Mouse (Mus musculus) midbrain, embryonic 10.5 days (tissue): ENCODE measurements at regions not wholly inside any gene's neighbourhood (a gene's known extent, or its start where the extent isn't known, plus 50 kb on each side); places are given as distances from the start of the nearest gene placed in this dataset.

Source experiments
- DNase-seq: peaks from one replicate; pipeline ENCODE4 v3.0.0-alpha.2; 2017; ENCODE audit warnings: low spot score
- H3K27ac ChIP-seq: fragments of 300-500 bp; sonication (generic); replicated peaks from 2 replicates; pipeline ENCODE4 v1.5.1; 2016; ENCODE audit warnings: mild to moderate bottlenecking
- H3K27me3 ChIP-seq: fragments of 300-500 bp; sonication (generic); 2 replicates; pipeline ENCODE4 v1.6.1; 2016; ENCODE audit warnings: low read depth, mild to moderate bottlenecking; ENCODE audit not compliant: poor library complexity, severe bottlenecking
- H3K36me3 ChIP-seq: fragments of 300-500 bp; sonication (generic); 2 replicates; pipeline ENCODE4 v1.6.1; 2016; ENCODE audit warnings: mild to moderate bottlenecking, moderate library complexity
- H3K4me1 ChIP-seq: fragments of 300-500 bp; sonication (generic); 2 replicates; pipeline ENCODE4 v1.6.1; 2016
- H3K4me3 ChIP-seq: fragments of 300-500 bp; sonication (generic); 2 replicates; pipeline ENCODE4 v1.5.1; 2016; ENCODE audit warnings: mild to moderate bottlenecking, moderate library complexity
- H3K9me3 ChIP-seq: fragments of 300-500 bp; sonication (generic); replicated peaks from 2 replicates; pipeline ENCODE4 v1.6.1; 2016; ENCODE audit warnings: mild to moderate bottlenecking
- WGBS: fragments of 180-500 bp; shearing (Covaris S2); methylation state at CpG from one replicate; pipeline ENCODE4 v1.1.7; 2016; 5-methylcytosine and 5-hydroxymethylcytosine counted together

- no peak for DNase-seq
- Histone ChIP-seq H3K27me3 (no peaks in the 10 kb centered on the region), H3K36me3 (no peaks in the 10 kb centered on the region), H3K4me3 (no peak overlapping the region), H3K9me3 (no peaks in the 10 kb centered on the region), H3K27ac (no peak overlapping the region), H3K4me1 (no peaks in the 10 kb centered on the region)
- 90% methylated on average over 4 of the region's 4 CpGs for WGBS
Measured at GRCm38 (mm10) chr6:107730294-107730693, 200.7 kb downstream of the Lrrn1 start.

DNA sequence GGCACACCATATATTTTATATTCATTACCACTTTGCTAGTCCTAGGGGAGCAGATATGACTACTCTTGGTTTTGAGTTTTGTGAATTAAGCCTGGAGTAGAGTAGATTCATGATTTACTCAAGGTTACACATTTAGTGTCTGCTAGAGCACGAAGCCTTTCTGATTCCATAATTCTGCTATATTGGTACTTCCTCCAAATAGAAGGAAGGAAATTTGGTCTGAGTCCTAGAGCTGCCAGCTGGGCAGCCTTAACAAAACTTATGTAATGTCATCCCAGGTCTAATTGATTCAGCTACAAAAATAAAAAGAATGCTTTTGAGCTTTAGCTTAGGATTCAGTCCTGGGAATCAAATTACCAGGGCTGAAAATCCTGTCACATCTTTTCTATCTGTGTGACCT, 205.2 kb downstream of the Lrrn1 start:
- no peaks in the 10 kb centered on the region for H3K36me3 ChIP-seq
- H3K4me3 ChIP-seq = no peak overlapping the region
- no peaks in the 10 kb centered on the region for H3K9me3 ChIP-seq
- 95% methylated on average over 1 of the region's 1 CpGs for WGBS
- H3K4me1 ChIP-seq = no peaks in the 10 kb centered on the region
- no peak overlapping the region for H3K27ac ChIP-seq
- DNase-seq = no peak
- no peaks in the 10 kb centered on the region for H3K27me3 ChIP-seq

GRCm38 (mm10) chr6:107749111-107749736, 219.7 kb downstream of the Lrrn1 start:
- no peaks in the 10 kb centered on the region for H3K9me3 ChIP-seq
- no peak overlapping the region for H3K4me3 ChIP-seq
- H3K27ac ChIP-seq = no peak overlapping the region
- H3K4me1 ChIP-seq = no peaks in the 10 kb centered on the region
- no peaks in the 10 kb centered on the region for H3K36me3 ChIP-seq
- 96% methylated on average over 5 of the region's 5 CpGs for WGBS
- H3K27me3 ChIP-seq = no peaks in the 10 kb centered on the region
- no peak for DNase-seq

- Histone ChIP-seq H3K9me3 (no peaks in the 10 kb centered on the region), H3K4me1 (no peaks in the 10 kb centered on the region), H3K36me3 (no peaks in the 10 kb centered on the region), H3K27me3 (no peaks in the 10 kb centered on the region), H3K27ac (no peak overlapping the region), H3K4me3 (no peak overlapping the region)
- 83% methylated on average over 2 of the region's 2 CpGs for WGBS
- DNase-seq = no peak
Measured at GRCm38 (mm10) chr6:107749794-107750193, 220.2 kb downstream of the Lrrn1 start.

DNA sequence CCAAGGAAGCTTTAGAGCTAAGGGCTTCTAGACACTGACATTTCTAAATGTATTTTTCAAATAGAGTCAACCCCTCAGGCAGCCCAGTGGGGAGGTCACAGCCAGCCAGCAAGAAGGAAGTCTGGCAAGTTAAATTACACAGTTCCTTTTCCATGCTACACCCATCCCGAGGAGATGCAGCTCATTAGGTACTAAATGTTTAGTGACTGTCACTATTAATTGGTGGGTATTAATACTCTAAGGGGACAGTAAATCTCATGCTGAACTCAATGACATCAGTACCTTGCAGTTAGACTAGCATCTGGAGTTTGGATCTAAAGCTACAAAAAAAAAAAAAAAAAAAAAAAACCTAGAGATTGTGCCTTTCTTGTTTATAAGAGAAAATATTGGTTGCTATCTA, 222.6 kb downstream of the Lrrn1 start:
- DNase-seq = no peak
- WGBS = 80% methylated on average over 1 of the region's 1 CpGs
- Histone ChIP-seq H3K36me3 (no peaks in the 10 kb centered on the region), H3K27me3 (no peaks in the 10 kb centered on the region), H3K9me3 (no peaks in the 10 kb centered on the region), H3K4me1 (no peaks in the 10 kb centered on the region), H3K4me3 (no peak overlapping the region), H3K27ac (no peak overlapping the region)

- DNase-seq = no peak
Measured at GRCm38 (mm10) chr6:107755158-107755557, 225.6 kb downstream of the Lrrn1 start.

DNA sequence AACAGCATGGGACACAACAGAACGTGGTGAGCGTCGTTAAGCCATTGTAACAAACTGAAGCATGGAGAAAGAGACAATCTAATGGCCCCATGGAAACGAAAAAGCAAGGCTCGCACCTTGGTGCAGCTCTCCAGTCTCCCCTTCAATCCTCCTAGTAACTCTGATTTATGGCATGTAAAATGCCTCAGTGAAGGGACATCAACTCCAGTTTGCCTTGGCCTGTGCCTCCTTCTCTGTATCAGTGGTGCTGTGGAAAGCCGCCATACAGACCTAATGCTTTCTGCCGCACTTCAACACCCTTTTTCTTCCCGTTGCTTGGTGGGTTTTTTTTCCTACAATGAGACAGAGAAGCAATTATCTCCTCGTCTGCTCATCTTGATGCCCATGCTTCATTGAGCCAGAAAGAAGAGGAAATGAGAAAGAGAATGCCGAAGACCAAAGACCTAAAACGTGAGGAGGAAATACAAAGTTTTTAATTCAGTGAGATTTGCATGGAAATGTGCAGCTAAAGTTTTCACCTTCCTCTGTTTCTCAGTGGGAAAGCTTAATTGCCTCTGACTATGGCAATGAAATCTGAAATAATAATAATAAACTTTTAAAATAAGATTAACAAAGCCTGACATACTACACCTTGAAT, 241.4 kb downstream of the Lrrn1 start:
- no peaks in the 10 kb centered on the region for H3K4me1 ChIP-seq
- no peaks in the 10 kb centered on the region for H3K27me3 ChIP-seq
- H3K4me3 ChIP-seq = no peak overlapping the region
- DNase-seq = no peak
- 79% methylated on average over 11 of the region's 11 CpGs for WGBS
- H3K27ac ChIP-seq = no peak overlapping the region
- no peaks in the 10 kb centered on the region for H3K9me3 ChIP-seq
- H3K36me3 ChIP-seq = no peaks in the 10 kb centered on the region

More at GRCm38 (mm10) chr6:107755158-107755557, 225.6 kb downstream of the Lrrn1 start:
- WGBS = 72% methylated on average over 2 of the region's 2 CpGs
- Histone ChIP-seq H3K4me1 (no peaks in the 10 kb centered on the region), H3K9me3 (no peaks in the 10 kb centered on the region), H3K27ac (no peak overlapping the region), H3K4me3 (no peak overlapping the region), H3K27me3 (no peaks in the 10 kb centered on the region), H3K36me3 (no peaks in the 10 kb centered on the region)

DNA sequence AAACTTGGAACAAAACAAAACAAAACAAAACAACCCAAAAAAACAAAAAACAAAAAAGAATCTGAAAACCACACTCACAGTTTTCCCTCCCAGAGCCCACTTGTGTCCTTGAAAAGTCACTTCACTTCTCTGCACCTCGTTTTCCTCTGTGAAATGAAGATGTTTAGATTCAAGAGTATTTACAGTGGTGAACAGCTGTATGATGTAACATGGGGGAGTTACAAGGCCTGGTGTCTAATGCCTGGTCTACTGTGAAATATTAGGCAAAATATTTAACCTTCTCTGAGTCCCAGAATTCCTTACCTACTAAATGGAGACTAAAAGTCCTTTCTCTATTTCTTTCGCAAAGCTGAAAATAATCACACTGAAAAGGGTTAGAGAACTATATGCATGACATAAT, 255.4 kb downstream of the Lrrn1 start:
- WGBS = 88% methylated on average over 2 of the region's 2 CpGs
- H3K27me3 ChIP-seq = no peaks in the 10 kb centered on the region

GRCm38 (mm10) chr6:107788224-107788893, 258.8 kb downstream of the Lrrn1 start:
- H3K9me3 ChIP-seq = no peaks in the 10 kb centered on the region
- no peak overlapping the region for H3K27ac ChIP-seq
- H3K27me3 ChIP-seq = no peaks in the 10 kb centered on the region
- WGBS = 86% methylated on average over 2 of the region's 2 CpGs
- H3K36me3 ChIP-seq = no peaks in the 10 kb centered on the region
- H3K4me3 ChIP-seq = no peak overlapping the region
- no peak for DNase-seq
- H3K4me1 ChIP-seq = no peaks in the 10 kb centered on the region

More for the DNA sequence above, 255.4 kb downstream of the Lrrn1 start:
- H3K4me1 ChIP-seq = no peaks in the 10 kb centered on the region
- H3K4me3 ChIP-seq = no peak overlapping the region
- no peaks in the 10 kb centered on the region for H3K9me3 ChIP-seq
- no peaks in the 10 kb centered on the region for H3K36me3 ChIP-seq
- H3K27ac ChIP-seq = no peak overlapping the region
- DNase-seq = no peak

GRCm38 (mm10) chr6:107797845-107798244, 267.0 kb upstream of the Setmar start:
- no peaks in the 10 kb centered on the region for H3K9me3 ChIP-seq
- no peak overlapping the region for H3K27ac ChIP-seq
- H3K4me3 ChIP-seq = no peak overlapping the region
- no peaks in the 10 kb centered on the region for H3K36me3 ChIP-seq
- no peaks in the 10 kb centered on the region for H3K27me3 ChIP-seq
- 80% methylated on average over 2 of the region's 2 CpGs for WGBS
- H3K4me1 ChIP-seq = no peaks in the 10 kb centered on the region
- no peak for DNase-seq

- no peaks in the 10 kb centered on the region for H3K9me3 ChIP-seq
Measured at GRCm38 (mm10) chr6:107803056-107803455, 261.8 kb upstream of the Setmar start.

More at GRCm38 (mm10) chr6:107803056-107803455, 261.8 kb upstream of the Setmar start:
- H3K27ac ChIP-seq = no peak overlapping the region
- H3K27me3 ChIP-seq = no peaks in the 10 kb centered on the region
- H3K36me3 ChIP-seq = no peaks in the 10 kb centered on the region
- no peaks in the 10 kb centered on the region for H3K4me1 ChIP-seq
- no peak overlapping the region for H3K4me3 ChIP-seq
- DNase-seq = no peak
